Mouse (Mus musculus): ENCODE measurements at regions not wholly inside any gene's neighbourhood (a gene's known extent, or its start where the extent isn't known, plus 50 kb on each side); places are given as distances from the start of the nearest gene placed in this dataset. TPM values are rescaled to one million over a fixed set of nuclear protein-coding genes. Genes with fewer than 3 reads are reported as not detected.

Small RNAs in the stretch of these regions (microRNA-seq; reads per million reads assigned to microRNA genes)
- gene Gm23060 (ENCODE audit: borderline number of aligned reads) = not detected
